Mouse (Mus musculus): ENCODE results near the gene Pitpna.

GRCm38 (mm10) chr11:75652942-75653684, 65.2 kb downstream of the Pitpna start:
- TF ChIP-seq POLR2A (IDR thresholded peaks at IDR 0.05; ENCODE audit: control insufficient read depth in 1 of 2, insufficient read depth in 1 of 2, low read depth in 1 of 2, low read length in 2 of 2, poor library complexity in 1 of 2) = 0 out of 4 replicates have a peak, but pooled peaks of 1 of the 2 experiments have one; percentile 31
- TF ChIP-seq CHD1 (IDR thresholded peaks at IDR 0.05; ENCODE audit: low read depth, low read length) = no peak
- TF ChIP-seq ETS1 (IDR thresholded peaks at IDR 0.05; ENCODE audit: low read depth, low read length) = no peak
- no peak for TF ChIP-seq RAD21 (IDR thresholded peaks at IDR 0.05; ENCODE audit: low read depth, low read length)

Measured in MEL (cell line).